Mouse (Mus musculus): Measurements from ENCODE around the gene Slc39a11.
A peak's percentile ranks its signal among the peaks of the same experiment; 100 is the strongest.

Slc39a11 gene

DNA sequence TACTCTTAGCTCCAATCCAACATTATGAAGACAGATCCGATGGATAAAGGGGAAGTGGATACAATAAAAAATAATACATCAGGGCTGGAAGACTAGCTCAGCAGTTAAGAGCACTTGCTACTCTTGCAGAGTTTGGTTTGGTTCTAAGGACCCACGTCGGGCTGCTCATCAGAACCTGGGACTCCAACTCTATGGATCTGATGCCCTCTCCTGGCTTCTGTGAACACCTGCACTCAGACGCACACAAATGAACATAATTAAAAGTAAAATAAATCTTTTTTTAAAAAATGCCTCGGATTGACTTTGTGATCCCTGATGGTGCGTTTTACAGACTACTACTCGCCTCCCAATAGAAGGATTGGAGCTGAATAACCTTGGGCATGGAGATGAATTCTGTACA is 19.2 kb downstream of the Slc39a11 start:
- no peak for DNase-seq

DNA sequence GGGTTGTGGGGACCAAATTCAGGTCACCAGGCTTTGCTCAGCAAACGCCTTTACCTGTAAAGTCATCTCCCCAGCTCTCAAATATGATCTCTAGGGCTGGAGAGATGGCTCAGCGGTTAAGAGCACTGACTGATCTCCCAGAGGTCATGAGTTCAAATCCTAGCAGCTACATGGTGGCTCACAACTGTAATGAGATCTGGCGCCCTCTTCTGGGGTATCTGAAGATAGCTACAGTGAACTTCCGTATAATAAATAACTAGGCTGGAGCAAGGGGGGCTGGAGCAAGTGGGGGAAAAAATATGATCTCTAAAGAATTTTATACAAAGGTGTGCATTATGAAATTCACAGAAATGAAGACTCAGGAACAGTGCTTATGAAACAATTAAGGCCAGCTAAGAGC is 22.1 kb downstream of the Slc39a11 start:
- no peak for DNase-seq

DNA sequence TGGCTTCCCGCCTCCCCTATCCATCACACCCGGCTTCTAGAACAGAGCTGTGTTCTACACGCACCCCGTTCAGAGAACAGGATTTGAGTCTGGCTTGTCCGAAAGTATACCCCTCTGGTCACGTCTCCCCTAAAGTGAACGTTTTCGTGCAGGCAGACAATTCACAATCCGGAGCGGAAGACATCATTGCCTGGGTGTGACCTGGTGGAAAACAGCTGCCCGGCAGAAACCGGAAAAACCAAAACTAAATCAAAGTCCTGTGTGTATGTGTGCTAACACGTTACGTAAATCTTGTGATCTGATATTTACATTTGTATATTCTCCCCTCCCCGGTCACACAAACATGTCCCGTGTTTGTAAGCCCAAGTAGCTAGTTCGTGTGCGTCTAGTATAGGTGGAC is 24.4 kb downstream of the Slc39a11 start:
- no peak for DNase-seq

DNA sequence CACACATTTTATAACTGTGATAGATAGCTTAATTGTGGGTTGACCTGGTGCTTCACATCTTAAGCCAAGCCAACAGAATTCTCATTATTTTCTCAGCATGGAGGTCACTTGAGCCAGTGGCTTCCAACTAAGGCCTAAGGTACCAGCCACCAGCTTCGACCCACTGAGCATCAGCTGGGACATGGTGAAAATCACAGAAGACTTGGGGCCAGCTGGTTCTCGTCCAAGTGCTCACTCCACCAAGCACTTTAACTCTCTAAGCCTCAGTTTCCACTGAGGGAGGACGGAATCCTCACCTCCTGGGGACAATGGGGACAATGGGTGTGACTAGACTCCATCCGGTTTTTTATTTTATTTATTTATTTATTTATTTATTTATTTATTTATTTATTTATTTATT is 27.9 kb downstream of the Slc39a11 start:
- no peak for DNase-seq

DNA sequence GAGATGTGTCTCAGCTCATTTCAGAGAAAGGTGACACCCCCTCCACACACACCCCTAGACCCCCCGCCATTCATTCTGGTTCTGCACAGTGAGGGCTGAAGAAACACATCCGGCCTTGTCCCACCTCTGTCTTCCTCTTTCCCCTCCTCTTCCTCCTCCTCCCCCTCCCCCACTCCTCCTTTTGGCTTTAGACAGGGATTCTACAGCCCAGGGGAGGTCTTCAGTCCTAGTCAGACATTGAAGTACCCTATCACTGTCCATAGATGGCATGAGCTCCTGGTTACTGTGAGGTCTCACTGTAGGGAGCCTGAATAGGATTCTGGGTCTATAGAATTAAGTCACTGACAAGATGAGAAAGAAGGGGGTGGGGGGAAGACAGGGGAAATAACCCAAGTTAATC is 28.9 kb downstream of the Slc39a11 start:
- DNase-seq: no peak

DNA sequence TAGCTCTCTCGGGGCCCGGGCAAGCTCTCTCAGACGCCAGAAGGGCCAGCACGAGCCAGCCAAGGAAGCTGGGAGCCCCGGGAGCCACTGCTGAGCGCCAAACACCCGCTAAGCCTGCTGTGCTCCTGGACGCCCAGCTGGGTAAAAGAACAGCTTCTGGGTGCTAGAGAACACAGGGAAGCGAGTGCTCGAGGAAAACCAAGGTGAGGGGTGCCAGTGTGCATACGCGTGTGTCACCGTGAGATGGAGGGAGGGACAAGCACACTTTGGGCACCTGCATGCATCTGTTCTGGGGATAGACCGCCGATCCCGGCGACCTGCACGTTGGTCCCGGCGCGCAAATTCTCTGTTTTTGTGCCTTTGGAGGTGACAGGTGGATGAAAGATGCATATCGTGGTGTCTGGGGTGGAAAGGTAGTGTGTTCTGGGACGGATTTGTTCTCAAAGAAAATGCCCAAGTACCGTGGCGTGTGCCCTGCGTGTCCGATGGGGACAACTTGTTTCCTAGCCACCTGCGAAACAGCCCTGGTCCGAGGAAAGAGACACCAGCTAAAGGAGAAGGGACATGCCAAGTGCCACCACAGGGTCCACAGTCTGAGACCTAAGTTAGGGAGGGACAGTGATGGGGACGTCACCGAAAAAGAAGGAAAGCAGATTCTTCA is 30.3 kb downstream of the Slc39a11 start:
- DNase-seq: no peak

DNA sequence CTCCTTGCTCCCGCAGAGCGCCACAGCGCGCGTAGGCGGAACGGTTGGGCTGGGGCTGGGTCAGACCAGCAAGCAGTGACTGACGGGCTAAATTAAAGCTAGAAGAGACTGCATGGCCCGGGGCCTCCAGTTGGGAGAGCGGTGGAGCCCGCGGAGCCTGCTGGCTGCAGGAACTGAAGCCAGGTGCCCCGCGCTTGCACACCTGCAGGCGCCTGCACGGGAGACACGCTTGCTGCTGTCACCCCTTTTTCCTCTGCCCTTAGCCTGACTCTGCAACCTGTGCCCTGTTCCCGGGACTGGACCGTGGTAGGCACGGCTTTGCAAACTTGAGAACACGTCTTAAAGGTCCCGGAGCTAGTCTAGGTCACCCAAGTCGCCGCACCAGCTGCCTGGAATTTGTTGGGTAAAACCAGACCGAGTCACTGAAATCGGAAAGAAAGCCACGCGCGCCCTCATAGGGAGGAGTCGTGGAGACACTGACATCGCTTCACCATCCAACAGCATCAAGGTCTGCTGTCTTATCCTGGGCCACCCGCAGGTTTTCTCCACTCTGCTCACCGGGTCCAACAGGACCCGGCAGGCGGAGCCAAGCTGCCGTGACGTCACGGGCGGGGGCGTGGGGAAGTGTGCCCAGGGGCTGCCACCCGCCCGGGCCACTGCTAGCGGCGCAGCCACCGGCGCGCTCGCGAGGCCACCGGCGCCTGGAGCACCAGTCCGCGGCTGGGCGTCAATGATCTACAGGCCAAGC is 31.0 kb downstream of the Slc39a11 start, which contains the start of gene Sstr2:
Sstr2 (plus strand) TSS at position 671 of the 748 bp plus-strand sequence.
- peak; percentile 59 to 72 for DNase-seq

DNA sequence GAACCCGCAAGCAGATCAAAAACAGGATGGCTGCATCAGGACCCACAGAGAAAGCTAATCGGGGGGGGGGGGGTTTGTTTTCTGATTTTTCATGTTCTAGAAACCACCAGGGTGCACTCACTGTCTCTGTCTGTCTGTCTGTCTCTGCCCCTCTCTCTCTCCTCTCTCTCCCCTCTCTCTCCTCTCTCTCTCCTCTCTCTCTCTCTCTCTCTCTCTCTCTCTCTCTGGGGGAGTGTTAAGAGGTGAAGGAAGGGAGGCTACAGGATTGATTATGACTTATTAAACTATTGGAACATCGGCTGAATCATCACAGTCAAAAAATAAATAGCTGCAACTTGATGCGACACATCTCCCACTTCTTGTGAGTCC is 31.6 kb downstream of the Slc39a11 start:
- no peak for DNase-seq

DNA sequence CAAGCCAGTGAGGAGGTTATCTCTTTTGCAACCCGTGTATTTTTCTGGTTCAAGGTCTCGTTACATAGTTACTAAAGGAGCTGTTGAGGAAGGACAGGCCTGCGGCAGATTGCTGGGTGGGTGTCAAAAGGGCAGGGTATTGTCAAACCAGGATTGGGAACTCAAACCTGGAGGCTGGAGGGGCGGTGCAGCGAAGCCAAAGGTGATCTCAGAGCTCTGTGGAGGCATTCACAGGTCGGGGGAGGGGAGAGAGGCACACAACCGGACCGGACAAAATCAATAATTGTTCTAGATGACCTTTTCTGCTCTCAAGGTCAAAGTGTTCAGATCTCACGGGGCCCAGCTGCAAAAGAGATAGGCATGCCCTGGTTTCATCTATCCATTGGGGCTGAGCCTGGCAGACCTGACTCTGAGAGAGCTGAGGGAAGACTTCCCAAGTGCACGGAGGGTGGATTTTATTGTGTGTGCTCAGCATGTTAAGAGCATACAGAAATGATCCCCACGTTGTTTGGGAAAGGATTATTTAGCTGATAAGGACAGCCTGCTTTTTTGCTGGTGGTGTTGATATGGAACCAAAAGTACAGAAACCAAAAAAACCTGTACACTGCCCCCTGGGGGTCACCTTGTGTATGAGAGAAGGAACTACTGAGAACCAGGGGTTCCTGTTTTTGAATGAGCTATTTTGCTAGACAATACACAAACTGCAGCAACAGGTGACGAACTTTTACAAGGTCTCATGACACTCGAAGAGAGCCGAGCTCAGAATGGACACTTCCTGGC is 32.6 kb downstream of the Slc39a11 start:
- DNase-seq: peak; percentile 41 to 68

DNA sequence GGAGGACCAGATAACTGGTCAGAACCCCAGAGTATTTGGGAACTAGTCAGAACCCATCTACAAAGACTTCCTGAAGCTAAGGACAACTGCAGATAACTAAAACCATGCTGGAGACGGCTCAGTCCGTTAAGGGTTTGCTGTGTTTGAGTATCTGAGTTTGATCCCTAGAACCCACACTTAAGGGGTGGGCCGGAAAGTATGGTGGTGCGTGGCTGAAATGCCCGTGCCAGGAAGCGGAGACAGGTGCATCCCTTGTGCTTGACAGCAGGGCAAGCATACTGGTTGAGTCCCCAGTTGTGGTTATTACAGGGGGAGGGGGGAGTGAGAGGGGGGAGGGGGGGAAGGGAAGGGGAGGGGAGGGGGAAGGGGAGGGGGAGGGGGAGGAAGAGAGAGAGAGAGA is 35.4 kb downstream of the Slc39a11 start:
- no peak for DNase-seq

DNA sequence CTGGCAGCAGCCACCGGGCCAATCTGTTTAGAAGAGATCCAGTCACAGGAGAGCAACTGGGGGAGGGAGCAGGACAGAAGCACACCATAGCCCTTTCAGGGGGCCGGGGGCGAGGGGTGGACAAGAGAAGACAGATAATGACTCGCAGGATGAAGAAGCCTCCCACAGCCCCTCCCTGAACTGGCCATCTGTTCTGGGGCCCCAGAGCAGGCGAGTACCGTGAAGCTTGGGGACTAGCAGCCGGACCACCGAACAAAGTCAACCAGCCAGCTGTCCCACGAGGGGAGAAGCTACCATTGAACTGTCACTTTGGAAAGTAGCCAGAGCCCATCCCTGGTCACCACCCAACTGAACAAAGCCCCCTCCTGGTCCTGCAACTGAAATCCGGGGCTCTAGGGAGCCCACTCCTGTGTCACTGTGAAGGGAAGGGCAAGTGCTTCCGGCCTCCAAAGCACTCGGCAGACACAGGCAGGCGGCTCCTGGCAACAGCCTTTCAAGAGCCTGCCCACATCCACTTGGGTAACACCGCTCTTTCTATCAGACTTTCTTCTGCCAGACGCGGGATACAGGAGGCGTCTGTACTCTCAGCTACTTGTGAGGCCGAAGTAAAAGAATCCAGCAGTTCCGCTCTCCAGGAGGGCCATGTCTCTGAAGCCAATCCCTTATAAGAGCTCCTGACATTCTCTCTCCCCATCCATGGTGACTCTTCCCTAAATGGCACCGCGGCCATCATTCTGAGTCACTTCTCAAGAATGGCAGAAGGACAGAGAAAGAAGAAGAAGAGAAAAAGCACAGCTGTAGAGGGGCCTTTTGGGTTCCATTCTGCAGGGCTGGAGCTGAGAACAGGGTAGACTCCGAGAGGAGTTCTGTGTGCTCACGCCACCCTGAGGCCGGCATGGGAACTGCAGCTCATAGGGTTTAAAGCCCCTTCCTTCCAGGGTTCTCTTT is 37.9 kb downstream of the Slc39a11 start:
- DNase-seq: peak; percentile 53 to 69

DNA sequence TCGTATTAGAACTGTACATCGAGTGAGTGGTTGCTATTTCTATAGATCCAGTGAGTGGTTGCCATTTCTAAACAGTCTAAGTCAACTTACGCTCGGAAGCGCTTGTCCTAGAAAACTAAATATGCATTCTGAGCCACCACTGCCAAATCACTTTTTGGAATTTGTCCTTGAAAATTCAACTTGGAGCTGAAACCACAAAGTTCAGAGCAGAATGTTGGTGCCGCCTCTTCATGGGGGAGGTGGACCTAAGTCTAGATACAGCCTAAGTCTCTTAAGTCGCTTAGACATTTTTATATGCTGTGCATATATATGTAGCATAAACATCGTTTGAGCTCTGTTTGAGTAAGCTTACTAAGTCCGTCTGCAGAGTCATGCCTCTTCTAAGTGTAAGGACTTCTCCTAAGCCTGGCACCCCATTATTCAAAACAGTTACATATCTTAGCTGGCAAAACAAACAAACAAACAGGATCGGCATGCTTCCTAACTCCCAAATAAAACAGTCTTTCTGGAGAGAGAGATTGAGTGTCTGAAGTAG is 38.7 kb downstream of the Slc39a11 start:
- no peak for DNase-seq

DNA sequence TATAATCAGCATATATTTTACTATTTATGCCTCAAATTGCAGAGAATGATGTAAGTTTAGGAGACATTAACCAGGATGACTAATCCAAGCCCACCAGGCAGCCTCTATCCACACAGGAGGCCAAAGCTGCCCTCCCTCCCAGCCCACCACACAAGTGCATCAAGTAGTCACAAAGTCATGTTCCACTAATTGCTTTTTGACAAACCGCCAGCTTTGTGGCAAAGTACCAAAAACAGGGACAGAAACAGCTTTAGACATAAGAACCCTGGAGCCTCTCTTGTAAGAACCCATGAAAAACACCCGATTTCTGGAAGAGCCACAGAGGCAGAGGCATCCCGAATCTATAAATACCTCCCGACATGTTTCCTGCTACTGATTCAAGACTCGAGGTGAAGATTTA is 39.6 kb downstream of the Slc39a11 start:
- DNase-seq: no peak

DNA sequence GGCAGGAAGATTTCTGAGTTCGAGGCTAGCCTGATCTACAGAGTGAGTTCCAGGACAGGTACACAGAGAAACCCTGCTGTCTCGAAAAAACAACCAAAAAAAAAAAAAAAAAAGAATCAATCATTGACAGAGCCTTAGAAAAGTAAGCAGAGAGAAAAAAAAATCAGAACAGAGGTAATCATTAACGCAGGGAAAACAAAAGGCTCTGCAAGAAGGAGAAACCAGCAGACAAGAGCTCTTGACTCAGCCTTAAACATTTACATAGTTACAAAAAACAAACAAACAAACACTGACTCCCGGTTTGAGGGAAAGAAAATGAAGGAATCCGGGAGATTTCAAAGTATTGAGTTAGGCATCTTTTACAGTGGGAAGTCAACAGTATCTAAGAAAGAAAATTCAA is 40.3 kb downstream of the Slc39a11 start:
- DNase-seq: no peak

DNA sequence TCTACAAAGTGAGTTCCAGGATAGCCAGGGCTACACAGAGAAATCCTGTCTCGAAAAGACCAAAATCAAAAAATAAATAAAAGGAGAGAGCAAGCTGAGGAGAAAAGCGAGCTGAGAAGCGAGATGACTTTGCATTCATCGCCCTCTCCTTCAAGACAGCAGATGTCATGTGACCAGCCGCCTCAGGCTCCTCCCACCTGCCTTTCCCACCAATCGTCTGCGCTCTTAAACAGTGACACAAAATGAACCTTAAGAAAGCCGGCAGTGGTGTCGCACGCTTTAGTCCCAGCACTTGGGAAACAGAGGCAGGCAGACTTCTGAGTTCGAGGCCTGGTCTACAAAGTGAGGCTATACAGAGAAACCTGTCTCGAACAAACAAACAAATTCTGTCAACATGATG is 42.3 kb downstream of the Slc39a11 start:
- DNase-seq: no peak

DNA sequence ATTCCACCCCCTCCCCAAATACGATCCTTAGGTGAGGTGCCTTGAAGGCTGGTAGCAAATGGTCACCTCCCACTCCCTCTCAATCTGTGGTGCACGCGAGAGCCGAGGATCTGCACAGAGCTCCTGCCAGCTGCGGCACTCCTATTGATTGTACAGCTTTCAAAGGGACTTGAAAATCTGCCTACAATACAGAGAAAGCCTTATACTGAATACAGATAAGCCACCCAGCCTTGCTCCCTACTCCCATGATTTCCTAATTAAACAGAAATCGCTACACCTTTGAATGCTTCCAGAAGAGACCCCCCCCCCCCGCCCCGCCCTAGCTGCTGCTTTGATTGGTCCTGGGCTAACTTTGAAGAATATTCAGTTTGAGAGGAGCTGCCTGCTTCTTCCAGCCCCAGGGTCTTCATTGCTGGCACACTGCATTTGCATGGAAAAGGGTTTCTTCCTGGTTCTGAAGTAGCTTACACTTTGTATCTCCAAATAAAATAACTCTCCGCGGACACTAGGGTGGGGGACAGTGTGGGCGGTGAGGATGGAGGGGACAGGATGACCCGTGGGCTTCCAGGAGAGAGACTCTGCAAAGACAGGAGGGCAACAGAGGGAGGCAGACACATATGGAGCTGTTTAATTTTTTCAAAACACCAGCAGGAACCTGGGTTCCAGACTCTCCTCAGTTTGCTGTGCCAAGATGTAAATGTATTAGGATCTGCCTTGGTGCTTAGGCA is 48.1 kb downstream of the Slc39a11 start:
- DNase-seq: no peak

DNA sequence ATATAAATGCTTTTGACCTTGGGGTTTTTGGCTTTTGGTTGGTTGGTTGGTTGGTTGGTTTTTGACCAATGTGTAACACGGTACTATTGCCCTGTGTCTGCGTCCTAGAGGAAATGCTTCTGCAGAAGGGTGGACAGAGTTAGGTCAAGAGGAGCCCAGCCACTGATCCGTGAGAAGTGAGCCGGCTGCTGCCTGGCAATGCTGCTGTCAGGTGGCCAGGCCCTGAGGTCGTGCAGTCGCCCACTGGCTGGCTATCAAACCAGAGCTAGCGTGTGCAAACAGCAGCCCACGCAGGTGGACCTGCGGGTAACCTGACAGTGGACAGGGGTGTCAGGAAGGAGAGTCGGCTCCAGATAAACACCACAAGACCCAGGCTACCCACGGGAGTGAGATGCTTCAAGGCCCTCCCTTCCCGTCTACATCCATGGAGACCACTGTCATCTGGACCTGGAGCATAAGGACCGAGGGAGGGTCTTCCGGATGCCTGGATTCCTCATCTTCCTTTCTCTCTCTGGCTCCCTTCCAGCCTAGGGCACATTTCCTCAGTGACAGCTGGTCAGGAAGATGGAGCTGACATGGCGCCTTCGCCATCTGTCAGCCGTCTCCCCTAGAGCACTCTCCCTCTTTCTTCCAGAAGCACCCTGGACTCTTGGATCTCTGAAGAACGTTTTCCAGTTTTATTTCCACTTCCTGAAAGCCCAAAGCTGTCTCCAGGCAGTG is 49.2 kb downstream of the Slc39a11 start:
- no peak for DNase-seq

DNA sequence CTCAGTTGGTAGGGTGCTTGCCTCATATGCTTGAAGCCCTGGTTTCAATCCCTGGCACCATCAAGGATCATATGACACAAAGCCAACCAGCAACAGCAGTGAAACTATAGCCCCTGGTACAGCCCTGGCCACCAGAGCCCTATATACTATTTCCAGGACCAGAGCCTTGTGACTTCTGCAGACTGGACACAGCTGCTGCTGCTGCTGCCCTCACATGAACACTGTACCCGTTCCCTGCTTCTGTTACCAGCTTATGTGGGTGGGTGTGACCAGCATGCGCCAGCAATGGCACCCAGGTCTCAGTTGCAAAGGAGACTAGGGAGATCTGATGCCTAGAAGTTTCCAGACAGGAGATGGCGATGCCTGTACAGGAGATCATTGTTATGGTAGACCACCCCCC is 52.2 kb downstream of the Slc39a11 start:
- DNase-seq: no peak

DNA sequence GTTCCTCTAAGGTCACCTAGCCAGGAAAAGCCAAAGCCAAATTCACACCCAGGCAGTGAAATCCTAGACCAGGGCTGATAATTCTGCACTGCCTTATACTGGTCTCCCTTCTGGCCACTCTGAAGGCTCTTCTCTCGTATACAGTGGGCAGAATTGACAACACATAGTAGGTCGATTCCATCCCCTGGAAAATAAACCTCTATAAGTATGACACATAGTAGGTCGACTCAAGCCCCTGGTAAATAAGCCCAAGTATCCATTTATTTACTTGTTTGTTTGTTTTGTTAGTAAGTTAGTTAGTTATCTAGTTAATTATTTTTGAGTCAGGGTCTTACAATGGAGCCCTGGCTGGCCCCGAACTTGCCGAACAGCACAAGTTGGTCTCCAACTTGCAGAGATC is 54.7 kb downstream of the Slc39a11 start:
- no peak for DNase-seq

DNA sequence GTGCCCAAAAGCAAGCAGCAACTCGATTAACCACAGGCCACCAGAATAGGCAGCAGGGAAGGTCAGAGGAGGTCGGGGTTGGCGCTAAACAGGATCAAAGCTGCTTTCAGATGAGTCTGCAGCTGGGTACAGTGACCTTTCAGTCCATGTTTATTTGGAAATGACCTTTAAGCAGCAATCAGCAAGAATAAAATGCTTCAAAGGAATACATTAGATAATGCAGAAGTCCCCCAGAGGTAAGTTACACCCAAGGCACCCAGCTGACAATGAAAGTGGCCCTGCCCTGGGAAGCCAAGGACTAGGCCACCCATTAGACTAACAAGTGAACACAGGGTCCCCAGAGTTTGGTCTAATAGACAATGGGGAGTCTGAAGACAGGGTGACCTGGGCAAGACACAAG is 60.9 kb downstream of the Slc39a11 start:
- DNase-seq: no peak

DNA sequence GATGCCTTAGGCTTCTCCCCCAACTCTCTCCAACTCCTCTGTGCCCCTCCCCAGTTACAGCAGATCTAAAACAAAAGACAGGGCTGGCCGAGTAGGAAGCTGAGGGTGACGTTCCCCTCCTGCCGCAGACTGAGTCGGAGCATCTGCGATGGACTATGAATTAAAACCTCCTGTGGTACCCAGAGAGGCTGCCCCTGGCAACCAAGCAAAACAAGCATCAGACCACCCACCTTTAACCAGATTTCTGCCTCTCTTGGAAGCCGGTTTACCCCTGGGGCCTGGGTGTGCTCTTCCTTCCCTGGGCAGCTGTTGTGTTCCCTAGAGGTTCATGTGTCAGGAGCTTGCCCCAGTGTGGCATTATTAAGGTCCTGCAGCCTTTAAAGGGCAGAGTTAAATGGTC is 63.5 kb downstream of the Slc39a11 start:
- no peak for DNase-seq

All from lung, adult 18-20 months (tissue).